Mouse (Mus musculus) layer of hippocampus, adult 2 months (tissue): Measurements from ENCODE around the gene Aqp7. TPM values are rescaled to one million over a fixed set of nuclear protein-coding genes. Genes with fewer than 3 reads are reported as not detected.

Experiments used
- DNase-seq, 2 experiments: peaks; one replicate each; pipeline ENCODE4 v3.0.0; 2022; ENCODE audit warnings: low spot score in 2 of 2
- H3K27ac ChIP-seq: fragments of 200-600 bp; 2 replicates; pipeline ENCODE4 v1.8.1; 2022
- H3K4me3 ChIP-seq: fragments of 200-600 bp; 2 replicates; pipeline ENCODE4 v1.8.1; 2022; ENCODE audit warnings: mild to moderate bottlenecking
- CTCF ChIP-seq: fragments of 200-600 bp; conservative IDR thresholded peaks from 2 replicates; pipeline ENCODE4 v1.8.1; 2022; ENCODE audit warnings: antibody characterized with exemption, mild to moderate bottlenecking, moderate library complexity
- total RNA-seq, 2 experiments: library from RNA; stranded (reverse); gene quantifications; 2 replicates each; pipeline ENCODE4 v1.2.3; 2021

Gene Aqp7
- total RNA-seq, 2 experiments from 2014 or later: 0.28 TPM; not detected in 1

DNA sequence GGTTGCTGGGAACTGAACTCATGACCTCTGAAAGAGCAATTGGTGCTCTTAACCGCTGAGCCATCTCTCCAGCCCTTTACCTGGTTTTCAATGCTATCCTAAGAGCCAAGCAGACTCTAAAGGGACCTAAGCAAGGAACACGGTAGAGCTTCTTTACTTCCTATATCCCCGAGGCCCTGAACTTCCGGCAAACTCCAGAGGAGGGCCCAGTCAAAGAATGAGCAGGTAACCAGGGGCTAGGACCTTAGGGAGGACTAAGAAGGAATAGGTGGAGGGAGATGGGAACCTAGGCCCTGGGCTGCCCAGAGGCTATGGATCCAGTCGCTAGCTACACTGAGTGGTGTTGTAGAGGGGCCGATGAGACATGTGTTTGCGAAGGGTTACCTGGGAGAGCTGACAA, 3.8 kb upstream of the Aqp7 start:
- Histone ChIP-seq H3K4me3 (no peak overlapping the region), H3K27ac (no peak overlapping the region)
- DNase-seq: no peak
- TF ChIP-seq CTCF: no peak

DNA sequence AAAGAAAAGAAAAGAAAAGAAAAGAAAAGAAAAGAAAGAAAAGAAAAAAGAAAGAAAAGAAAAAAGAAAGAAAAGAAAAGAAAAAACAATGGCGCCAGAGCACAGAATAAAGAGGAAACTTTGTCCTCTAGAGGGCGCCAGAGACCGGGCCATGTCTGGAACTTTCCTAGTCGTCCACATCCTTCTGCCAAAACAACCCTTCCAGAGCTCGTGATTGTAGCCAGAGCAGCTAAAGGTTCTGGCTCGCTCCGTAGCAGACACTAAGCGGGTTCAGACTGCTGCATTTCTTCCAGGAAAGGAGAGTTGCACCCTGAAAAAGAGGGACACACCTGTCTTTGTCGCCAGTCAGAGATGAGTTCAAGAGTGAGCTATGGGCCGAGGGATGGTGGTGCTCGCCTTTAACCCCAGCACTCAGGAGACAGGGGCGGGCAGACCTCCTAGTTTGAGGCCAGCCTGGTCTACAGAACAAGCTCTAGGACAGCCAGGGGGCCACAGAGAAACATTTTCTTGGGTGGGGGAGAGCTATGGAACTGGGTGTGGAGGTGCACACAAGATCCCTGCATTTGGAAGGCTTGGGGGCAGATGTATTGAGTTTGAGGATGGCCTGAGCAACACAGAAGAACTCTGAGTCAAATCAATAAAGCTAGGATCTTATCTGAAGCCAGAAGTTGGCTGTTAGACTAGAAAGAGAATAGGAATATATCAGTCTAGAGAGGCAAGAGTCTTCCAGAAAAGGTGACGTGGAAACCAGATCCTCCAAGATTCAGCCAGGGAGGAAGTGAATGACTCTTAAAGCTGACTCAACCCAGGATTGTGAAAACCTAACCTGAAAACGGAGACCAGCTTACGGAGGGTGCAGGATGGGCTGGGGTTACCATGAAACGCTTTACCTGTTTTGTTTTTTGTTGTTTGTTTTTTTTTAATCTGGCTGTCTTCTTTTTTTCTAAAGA, 3.1 kb upstream of the Aqp7 start:
- DNase-seq: peak; percentile 69 to 90
- no peak overlapping the region for H3K27ac ChIP-seq
- TF ChIP-seq CTCF: peak; percentile 91
- H3K4me3 ChIP-seq: no peak overlapping the region

DNA sequence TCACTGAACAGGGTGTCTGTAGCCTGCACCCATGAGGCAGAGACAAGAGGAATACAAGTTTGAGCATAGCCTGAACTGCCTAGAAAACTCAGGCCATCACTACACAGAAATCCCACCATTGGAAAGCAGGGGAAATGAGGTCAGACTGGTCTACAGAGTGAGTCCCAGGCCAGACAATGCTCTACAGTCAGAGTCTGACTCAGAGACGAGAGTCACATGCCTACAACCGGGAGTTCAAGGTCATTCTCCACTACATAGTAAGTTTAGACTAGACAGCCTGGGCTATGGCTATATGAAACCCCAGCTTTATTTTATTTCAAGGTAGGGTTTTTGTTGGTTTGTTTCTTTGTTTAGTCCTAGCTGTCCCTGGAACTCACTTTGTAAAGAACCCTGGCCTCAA, 987 bp upstream of the Aqp7 start:
- DNase-seq: no peak
- no peak overlapping the region for H3K27ac ChIP-seq
- no peak for TF ChIP-seq CTCF
- no peak overlapping the region for H3K4me3 ChIP-seq

DNA sequence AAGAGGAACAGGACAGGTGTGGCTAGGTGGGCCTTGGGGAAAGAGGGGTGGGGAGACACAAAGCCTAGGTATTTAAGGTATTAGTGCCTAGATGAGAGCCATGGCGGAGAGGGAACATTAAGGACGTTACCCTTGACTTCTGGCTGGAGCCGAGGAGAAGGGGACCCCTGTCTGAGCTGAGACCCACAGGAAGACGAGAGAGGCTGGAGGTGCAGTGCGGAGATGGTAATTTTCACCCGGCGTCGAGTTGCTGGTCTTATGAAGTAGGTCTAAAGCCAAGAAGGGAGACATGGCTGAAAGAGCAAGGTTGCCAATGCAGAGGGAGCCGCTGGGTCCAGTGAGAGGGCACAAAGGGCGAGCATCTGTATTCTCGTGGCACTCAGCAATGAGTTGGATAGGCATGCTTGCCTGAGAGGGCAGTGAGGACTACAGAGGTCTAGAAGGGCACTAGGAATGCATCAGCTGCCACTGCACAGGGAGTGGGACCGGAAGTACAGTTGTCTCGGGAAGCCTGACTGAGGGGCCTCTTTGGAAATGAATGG, 1.6 kb downstream of the Aqp7 start:
- DNase-seq: no peak
- Histone ChIP-seq H3K4me3 (no peak overlapping the region), H3K27ac (no peak overlapping the region)
- TF ChIP-seq CTCF: no peak

DNA sequence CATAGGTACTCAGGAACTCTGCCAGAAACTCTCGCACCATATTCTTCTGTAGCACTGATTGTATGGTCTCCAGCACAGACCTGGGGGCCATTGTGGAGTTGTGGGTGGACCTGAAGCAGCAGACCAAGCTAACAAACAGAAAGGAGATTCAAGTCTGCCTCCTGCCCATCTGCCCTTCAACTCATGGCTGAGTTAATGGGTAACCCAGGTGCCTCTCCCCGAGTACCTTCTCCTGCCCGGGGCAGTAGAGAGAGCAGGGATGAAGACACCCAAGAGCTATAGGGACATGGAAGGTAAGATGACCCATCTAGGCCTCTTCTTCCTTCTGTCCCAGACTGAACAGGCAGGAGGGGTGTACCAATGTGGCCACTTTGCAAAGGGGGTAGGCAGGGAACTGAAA, 2.7 kb downstream of the Aqp7 start:
- Histone ChIP-seq H3K27ac (no peak overlapping the region), H3K4me3 (no peak overlapping the region)
- TF ChIP-seq CTCF: no peak
- DNase-seq: no peak

DNA sequence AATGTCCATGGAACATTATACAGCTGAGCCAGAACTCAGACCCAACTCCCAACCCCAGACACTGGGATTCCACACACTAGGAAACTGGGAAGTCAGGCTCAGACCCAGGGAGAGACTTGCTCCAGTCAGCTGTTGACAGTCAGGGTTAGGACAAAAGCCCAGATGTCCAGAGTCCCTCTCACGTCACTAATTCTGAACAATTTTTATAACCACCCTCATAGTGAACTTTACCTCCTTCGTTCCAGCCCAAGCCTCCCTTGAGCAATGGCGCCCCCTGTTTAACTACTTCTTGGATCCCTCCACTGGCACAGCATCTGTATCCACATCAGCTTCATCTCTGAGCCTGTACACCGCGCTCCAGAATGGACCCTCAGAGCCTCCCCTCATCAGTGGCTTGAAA, 4.0 kb downstream of the Aqp7 start:
- Histone ChIP-seq H3K27ac (no peak overlapping the region), H3K4me3 (no peak overlapping the region)
- no peak for TF ChIP-seq CTCF
- no peak for DNase-seq

DNA sequence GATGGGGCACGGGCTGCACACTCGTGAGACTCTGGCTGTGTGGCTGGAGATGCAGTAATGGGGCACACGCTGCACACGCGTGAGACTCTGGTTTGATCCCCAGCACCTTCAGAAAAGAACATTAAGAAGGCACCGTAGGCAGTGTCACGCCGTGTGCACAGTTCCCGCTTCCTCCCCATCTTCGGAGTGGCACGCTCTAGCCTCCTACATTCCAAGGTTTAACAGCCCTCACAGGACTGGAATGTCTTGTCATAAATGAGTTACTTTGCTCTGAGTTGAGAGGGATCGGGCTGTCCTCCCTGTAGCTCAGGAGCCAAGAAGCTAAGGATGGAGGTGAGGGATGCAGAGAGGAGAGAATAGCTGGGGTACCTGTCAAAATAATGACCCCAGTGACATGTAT, 5.1 kb downstream of the Aqp7 start:
- Histone ChIP-seq H3K27ac (no peak overlapping the region), H3K4me3 (no peak overlapping the region)
- no peak for DNase-seq
- TF ChIP-seq CTCF: no peak

DNA sequence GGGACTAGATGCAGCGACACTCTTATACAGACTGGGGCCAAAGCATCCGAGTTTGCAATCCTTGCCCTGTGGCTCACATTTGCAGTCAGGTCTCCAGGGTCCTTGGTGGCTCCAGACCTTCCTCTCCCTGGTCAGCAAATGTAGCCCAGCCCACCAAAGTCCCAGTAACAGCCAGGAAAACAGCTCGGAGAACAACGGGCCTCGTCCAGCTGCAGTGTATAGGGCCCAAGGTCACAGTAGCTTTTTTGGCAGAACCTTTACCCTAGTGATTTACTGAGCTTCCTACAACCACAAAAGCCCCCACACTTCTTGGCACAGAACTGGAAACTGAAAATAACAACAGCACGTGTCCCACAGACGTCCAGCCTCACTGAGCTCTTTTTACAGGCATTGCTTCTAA, 7.0 kb downstream of the Aqp7 start:
- TF ChIP-seq CTCF: no peak
- Histone ChIP-seq H3K27ac (no peak overlapping the region), H3K4me3 (no peak overlapping the region)
- no peak for DNase-seq

DNA sequence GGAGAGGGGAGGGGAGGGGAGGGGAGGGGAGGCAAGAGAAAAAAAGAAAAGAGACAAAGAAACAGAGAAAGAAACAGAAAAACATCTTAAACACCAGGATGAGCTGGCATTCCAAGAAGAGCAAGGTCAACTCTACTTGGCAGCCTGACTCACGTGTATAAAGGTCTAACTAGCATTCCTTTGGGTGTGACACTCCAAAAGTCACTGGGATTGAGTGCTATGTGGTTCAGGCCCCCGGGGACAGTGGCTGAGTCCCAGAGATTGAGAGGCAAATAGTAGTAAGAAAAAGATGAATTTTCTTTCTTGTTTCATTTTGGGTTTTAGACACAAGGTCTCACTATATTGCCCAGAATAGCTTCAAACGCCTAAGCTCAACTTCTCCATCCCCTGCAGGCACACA, 10.0 kb downstream of the Aqp7 start:
- DNase-seq: no peak
- no peak for TF ChIP-seq CTCF
- Histone ChIP-seq H3K27ac (no peak overlapping the region), H3K4me3 (no peak overlapping the region)

DNA sequence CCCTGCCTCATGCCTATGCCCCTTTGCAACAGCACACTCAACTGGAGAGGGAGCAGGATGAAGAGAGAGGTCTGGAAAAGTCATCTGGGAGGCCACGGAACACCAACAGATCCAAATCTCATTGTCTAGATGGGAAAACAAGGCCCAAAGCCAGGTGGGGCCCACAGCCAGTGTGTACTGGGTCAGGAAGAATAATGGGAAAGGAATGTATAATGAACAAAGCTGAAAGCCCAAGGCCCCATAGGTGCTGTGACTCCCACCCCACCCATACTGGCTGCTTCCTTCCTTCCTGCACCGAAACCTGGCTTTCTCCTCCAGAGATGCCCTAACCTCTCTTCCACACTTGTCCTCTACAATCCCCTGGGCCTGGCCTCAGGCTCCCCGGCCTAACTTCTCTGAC, 16.7 kb downstream of the Aqp7 start:
- H3K4me3 ChIP-seq: no peak overlapping the region
- no peak for TF ChIP-seq CTCF
- no peak for DNase-seq
- no peak overlapping the region for H3K27ac ChIP-seq

DNA sequence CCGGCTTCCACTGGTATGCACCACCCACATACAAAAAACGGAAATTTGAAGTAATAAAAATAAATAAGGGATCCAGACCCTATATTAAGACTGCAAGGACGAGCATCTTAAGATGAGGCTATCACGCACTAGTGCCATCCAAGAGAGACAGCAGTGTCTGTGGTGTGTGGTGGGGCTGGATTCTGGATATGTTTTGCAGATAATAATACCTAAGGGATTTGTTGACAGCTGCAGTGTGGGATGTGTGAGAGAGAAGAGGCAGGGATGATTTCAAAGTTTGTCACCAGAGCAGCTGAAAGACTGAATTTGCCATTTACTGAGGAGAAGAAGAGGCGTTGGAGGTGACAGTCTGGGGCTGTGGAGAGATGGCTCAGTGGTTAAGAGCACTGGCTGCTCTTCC, 18.6 kb downstream of the Aqp7 start:
- Histone ChIP-seq H3K4me3 (no peak overlapping the region), H3K27ac (peak overlapping the region; percentile 83)
- peak; percentile 77 to 85 for DNase-seq
- no peak for TF ChIP-seq CTCF

DNA sequence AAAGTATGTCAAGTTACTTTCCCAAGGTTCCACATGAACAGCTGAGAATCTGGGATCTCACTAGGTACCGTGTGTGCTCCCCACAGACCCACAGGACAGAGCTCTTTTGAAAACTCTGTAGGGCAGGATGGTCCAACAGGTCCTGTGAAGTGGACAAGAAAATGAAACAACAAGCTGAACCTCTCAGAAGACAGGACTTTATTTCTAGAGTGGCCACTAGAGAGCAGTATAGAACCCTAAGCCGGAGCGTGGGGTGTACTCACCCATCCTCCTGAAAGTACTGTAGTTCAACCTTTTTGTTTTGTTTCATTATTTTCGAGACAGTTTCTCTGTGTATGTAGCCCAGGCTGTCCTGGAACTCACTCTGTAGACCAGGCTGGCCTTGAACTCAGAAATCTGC, 19.7 kb downstream of the Aqp7 start:
- Histone ChIP-seq H3K27ac (no peak overlapping the region), H3K4me3 (no peak overlapping the region)
- DNase-seq: no peak
- peak; percentile 70 for TF ChIP-seq CTCF

DNA sequence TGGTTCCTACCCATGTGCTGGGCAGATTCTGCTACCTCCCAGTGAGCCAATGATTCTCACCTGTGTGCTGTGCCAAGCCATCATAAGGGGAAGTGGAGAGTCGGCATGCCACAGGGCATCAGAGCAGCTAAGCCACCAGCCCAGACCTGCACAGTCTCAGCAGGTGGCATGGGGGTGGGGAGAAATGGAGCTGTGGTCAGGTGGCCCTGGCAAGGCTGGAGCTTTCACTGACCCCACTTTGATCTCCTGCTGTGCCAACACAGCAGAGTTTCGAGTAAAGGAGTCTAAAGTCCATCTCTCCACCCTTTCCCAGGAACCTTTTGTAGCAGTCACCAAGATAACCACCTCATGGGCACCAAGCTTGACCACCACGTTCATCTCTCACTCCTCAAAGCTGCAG, 20.1 kb downstream of the Aqp7 start:
- H3K27ac ChIP-seq: no peak overlapping the region

More for the DNA sequence above, 20.1 kb downstream of the Aqp7 start:
- DNase-seq: no peak
- TF ChIP-seq CTCF: no peak
- H3K4me3 ChIP-seq: no peak overlapping the region
